Mouse (Mus musculus) brain, embryonic 14.5 days (tissue): ENCODE measurements around the gene Erbb3.

ENCODE experiments used
- CTCF ChIP-seq: fragments of 200-500 bp; IDR thresholded peaks from 2 replicates; pipeline ENCODE4 v1.5.1; 2012; ENCODE audit warnings: inconsistent platforms, mild to moderate bottlenecking, moderate library complexity, borderline replicate concordance; ENCODE audit not compliant: insufficient read depth, insufficient read length; ENCODE audit errors: extremely low read depth
- POLR2A ChIP-seq: fragments of 200-500 bp; IDR thresholded peaks from 2 replicates; pipeline ENCODE4 v1.6.1; 2012; ENCODE audit warnings: mild to moderate bottlenecking, inconsistent platforms, borderline replicate concordance; ENCODE audit not compliant: poor library complexity, insufficient read depth, insufficient read length, severe bottlenecking; ENCODE audit errors: extremely low read depth

GRCm38 (mm10) chr10:128612433-128613153 is 23.1 kb upstream of the Erbb3 start:
- TF ChIP-seq CTCF = peak; percentile 87
- TF ChIP-seq POLR2A = no peak
